ENCODE assay signal across 9 mouse cellular contexts in genomic region chr1:74092242-74092641, GRCm38 (mm10). TPM values are rescaled to one million over a fixed set of nuclear protein-coding genes. Genes with fewer than 3 reads are reported as not detected.
DNase-seq lines count a peak whose midpoint lies in the region; ATAC-seq and TF ChIP-seq lines count a peak whose summit lies in the region.
"Had no signal": no experiment of that assay in that cellular context is flagged by ENCODE, and none has a peak within 500 bp of the region (broad histone marks: within the 10 kb centered on the region; RNA-seq: fewer than 3 reads in every experiment).

No protein-coding gene starts in this region.

- H3K36me3 ChIP-seq in embryonic facial prominence, embryonic 13.5 days: no peaks in the 10 kb centered on the region
- no peaks in the 10 kb centered on the region for H3K36me3 ChIP-seq in kidney, embryonic 15.5 days
- H3K36me3 ChIP-seq in stomach, postnatal 0 days (ENCODE audit: control insufficient read depth, insufficient read depth, low read length): no peaks in the 10 kb centered on the region

- H3K9me3 ChIP-seq in embryonic facial prominence, embryonic 13.5 days: no peaks in the 10 kb centered on the region
- H3K9me3 ChIP-seq in kidney, embryonic 15.5 days (replicated peaks): no peaks in the 10 kb centered on the region
- no peaks in the 10 kb centered on the region for H3K9me3 ChIP-seq in stomach, postnatal 0 days (ENCODE audit: control insufficient read depth, low read length)

- no peak for TF ChIP-seq CTCF in stomach, postnatal 0 days (IDR thresholded peaks at IDR 0.05; ENCODE audit: low read depth)

- H3K27ac ChIP-seq in embryonic facial prominence, embryonic 13.5 days: peak overlapping the region; percentile 100
- H3K27ac ChIP-seq in kidney, embryonic 15.5 days: peak overlapping the region; percentile 91
- H3K27ac ChIP-seq in stomach, postnatal 0 days (replicated peaks): peak overlapping the region; percentile 73

- H3K4me3 ChIP-seq in embryonic facial prominence, embryonic 13.5 days: no peak overlapping the region
- H3K4me3 ChIP-seq in kidney, embryonic 15.5 days (replicated peaks): no peak overlapping the region
- H3K4me3 ChIP-seq in stomach, postnatal 0 days (ENCODE audit: low read depth, low read length): no peak overlapping the region

- no peak overlapping the region for H3K9ac ChIP-seq in embryonic facial prominence, embryonic 13.5 days
- no peak overlapping the region for H3K9ac ChIP-seq in kidney, embryonic 15.5 days
- no peak overlapping the region for H3K9ac ChIP-seq in stomach, postnatal 0 days (ENCODE audit: low read length)

- peak; percentile 85 for DNase-seq in ovary, adult 18-20 months (ENCODE audit: low spot score)
- DNase-seq in ovary, postnatal 10 days (ENCODE audit: low spot score): no peak
- DNase-seq in stomach, postnatal 0 days (ENCODE audit: low spot score): peak; percentile 73
- DNase-seq in left cerebral cortex, postnatal 10 days (ENCODE audit: extremely low spot score in 1 of 2, low spot score in 2 of 2): no peak
- DNase-seq in thymus, postnatal 36 days: no peak

- peaks cover 90% of the 10 kb centered on the region for H3K4me1 ChIP-seq in embryonic facial prominence, embryonic 13.5 days
- peaks cover 64% of the 10 kb centered on the region for H3K4me1 ChIP-seq in kidney, embryonic 15.5 days
- H3K4me1 ChIP-seq in stomach, postnatal 0 days (replicated peaks; ENCODE audit: control insufficient read depth, insufficient read depth): no peaks in the 10 kb centered on the region

- peaks cover 15% of the 10 kb centered on the region; the same call in 1 of the 2 replicates for H3K27me3 ChIP-seq in embryonic facial prominence, embryonic 13.5 days
- peaks cover 18% of the 10 kb centered on the region for H3K27me3 ChIP-seq in kidney, embryonic 15.5 days
- H3K27me3 ChIP-seq in stomach, postnatal 0 days (ENCODE audit: control insufficient read depth, insufficient read depth, low read length): no peaks in the 10 kb centered on the region

- WGBS in embryonic facial prominence, embryonic 13.5 days: 37% methylated on average over 10 of the region's 10 CpGs
- 52% methylated on average over 10 of the region's 10 CpGs for WGBS in kidney, embryonic 15.5 days
- WGBS in stomach, postnatal 0 days: 46% methylated on average over 10 of the region's 10 CpGs

- 0 out of 2 replicates have a peak, but pooled peaks have one; percentile 2 for ATAC-seq in embryonic facial prominence, embryonic 13.5 days (ENCODE audit: insufficient number of reproducible peaks, insufficient read depth, low FRiP score, low TSS enrichment, low read depth)
- ATAC-seq in kidney, embryonic 15.5 days (replicated peaks; ENCODE audit: low FRiP score): peak; percentile 16; the same call in 1 of the 2 replicates
- ATAC-seq in stomach, postnatal 0 days (ENCODE audit: low FRiP score, low TSS enrichment): peak; percentile 89
- no peak for ATAC-seq in CD4-positive, CD25-positive, alpha-beta regulatory T cell, adult 4 months
- ATAC-seq: inflammation-experienced regulatory T-cells, adult 6 months had no signal

- intact Hi-C loops in left cerebral cortex, postnatal 10 days (cut with DNase I): no loop called here

- no peak for TF ChIP-seq EP300 in stomach, postnatal 0 days (optimal IDR thresholded peaks at IDR 0.05)

- peak overlapping the region; percentile 11; the same call in 1 of the 2 replicates for H3K4me2 ChIP-seq in embryonic facial prominence, embryonic 13.5 days
- H3K4me2 ChIP-seq in kidney, embryonic 15.5 days: no peak overlapping the region
- no peak overlapping the region for H3K4me2 ChIP-seq in stomach, postnatal 0 days (replicated peaks; ENCODE audit: low read depth)

RNA-seq across cellular contexts. Expression of gene Tns1, which starts 32.0 kb away (rescaled TPM):
- polyA plus RNA-seq in embryonic facial prominence, embryonic 13.5 days (2015; fragmentation: Nextera tagmentation; extraction: Ambion mirVana): 38.5 and 39.3 TPM in 2 replicates
- polyA plus RNA-seq in kidney, embryonic 15.5 days (2015; fragmentation: Nextera tagmentation; extraction: Ambion mirVana): 62.7 and 70.9 TPM in 2 replicates
- polyA plus RNA-seq in stomach, postnatal 0 days (2015; fragmentation: Nextera tagmentation; extraction: Ambion mirVana): 28.8 and 32.7 TPM in 2 replicates
- 10 to 100 TPM; 19.0 to 40.5 TPM for polyA plus RNA-seq in CD4-positive, CD25-positive, alpha-beta regulatory T cell, adult 4 months (2017; shearing (Covaris generic))
- total RNA-seq in left cerebral cortex, postnatal 10 days (2021): 10 to 100 TPM; 29.3 to 29.8 TPM

RNA-seq across cellular contexts. Expression of gene Rufy4, which starts 33.1 kb away (rescaled TPM):
- polyA plus RNA-seq in embryonic facial prominence, embryonic 13.5 days (2015; fragmentation: Nextera tagmentation; extraction: Ambion mirVana): 0.22 and 0.23 TPM in 2 replicates
- 0.17 and 0.40 TPM in 2 replicates for polyA plus RNA-seq in kidney, embryonic 15.5 days (2015; fragmentation: Nextera tagmentation; extraction: Ambion mirVana)
- polyA plus RNA-seq in stomach, postnatal 0 days (2015; fragmentation: Nextera tagmentation; extraction: Ambion mirVana): 0.13 and 0.19 TPM in 2 replicates
- not detected for polyA plus RNA-seq in CD4-positive, CD25-positive, alpha-beta regulatory T cell, adult 4 months (2017; shearing (Covaris generic))
- total RNA-seq in left cerebral cortex, postnatal 10 days (2021): under 1 TPM in 1 of 2 experiments, not detected in 1; 0.15 TPM
- polyA plus RNA-seq: inflammation-experienced regulatory T-cells, adult 6 months had no signal

Comparison
In these comparisons a context has a peak if more than half of its experiments do, and no peak if none do; other contexts are left out.
1. DNase-seq: peak in ovary, adult 18-20 months (single experiment) and stomach, postnatal 0 days (single experiment); none in ovary, postnatal 10 days (single experiment), left cerebral cortex, postnatal 10 days (0 of 2) and thymus, postnatal 36 days (0 of 2).
2. Peak in every context shown above with its lines, with median percentiles within 50 percentile points of each other: H3K27ac ChIP-seq.